Mouse (Mus musculus) v-Abl transformed pro-B cells (cell line): Measurements from ENCODE around the gene Casp14.
"Not testable (repeated sequence)": the region's sequence is repeated elsewhere in the genome, so short reads cannot be mapped to it uniquely, and the experiment has no call there.

Experiments used
- in situ Hi-C, 2 experiments: fragments of 400-800 bp; cut with MboI; formaldehyde crosslinking; loops; one replicate each; pipeline ENCODE4 v1.15.1; 2025; ENCODE audit not compliant: unreplicated experiment in 2 of 2

The Casp14 gene

DNA sequence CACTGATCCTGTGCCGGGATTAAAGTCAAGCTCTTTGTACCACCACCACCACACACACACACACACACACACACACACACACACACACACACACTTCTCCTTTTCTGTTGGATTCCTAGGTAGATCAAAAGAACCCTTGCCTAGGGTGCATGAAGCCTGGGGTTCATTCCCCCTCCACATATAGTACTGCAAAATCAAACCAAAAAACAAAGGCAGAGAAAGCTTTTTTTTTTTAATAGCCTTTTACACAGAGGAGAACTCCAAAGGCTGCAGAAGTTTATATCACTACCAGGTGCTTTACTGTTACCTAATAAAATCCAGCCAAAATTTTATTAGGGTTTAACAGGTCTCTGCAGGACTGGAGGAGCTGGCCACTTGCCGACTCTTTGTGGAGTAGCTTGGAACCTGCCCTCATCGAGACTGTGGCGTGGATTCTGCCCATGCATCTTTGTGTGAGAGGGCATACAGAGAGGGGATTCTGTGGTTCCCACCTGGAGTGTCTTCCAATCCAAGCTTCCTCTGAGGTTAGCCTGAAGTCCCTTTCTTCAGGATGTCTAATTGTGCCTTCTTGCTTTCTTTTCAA, 31.0 kb downstream of the Casp14 start:
- in situ Hi-C loops: no loop called here

DNA sequence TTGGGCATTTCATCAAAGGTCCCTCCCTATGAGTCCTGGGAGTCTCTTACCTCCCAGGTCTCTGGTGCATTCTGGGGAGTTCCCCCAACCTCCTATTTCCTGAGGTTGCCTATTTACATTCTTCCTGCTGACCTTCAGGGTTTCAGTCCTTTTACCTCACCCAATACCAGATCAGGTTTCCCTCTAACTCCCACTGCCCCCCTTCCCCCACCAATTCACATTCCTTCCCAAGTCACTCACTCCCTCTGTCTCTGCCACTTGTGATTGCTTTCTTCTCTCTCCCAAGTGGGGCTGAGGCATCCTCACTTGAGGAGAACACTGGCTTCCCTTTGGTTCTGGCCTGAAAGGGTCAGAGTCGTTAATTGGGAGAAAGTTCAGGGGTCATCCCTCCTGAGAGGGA, 48.0 kb downstream of the Casp14 start:
- in situ Hi-C loops: not testable (repeated sequence)

DNA sequence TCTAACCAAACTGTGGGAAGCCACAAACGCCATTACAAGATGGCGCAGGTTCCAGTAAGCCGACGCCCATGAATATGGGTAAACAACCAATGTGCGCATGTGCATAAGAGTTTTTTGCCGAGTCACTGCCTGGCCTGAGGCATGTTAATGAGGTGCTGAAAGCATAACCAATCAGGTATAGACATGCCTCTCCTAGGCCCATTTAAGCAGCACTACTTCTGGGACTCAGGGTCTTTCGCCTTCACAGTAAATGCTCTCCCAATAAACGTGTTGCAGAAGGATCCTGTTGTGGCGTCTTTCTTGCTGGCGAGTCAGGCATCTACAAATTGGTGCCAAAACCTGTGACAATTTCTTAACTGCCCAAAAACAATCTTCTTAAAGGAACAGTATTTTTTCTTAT, 51.4 kb downstream of the Casp14 start:
- in situ Hi-C loops: not testable (repeated sequence)

DNA sequence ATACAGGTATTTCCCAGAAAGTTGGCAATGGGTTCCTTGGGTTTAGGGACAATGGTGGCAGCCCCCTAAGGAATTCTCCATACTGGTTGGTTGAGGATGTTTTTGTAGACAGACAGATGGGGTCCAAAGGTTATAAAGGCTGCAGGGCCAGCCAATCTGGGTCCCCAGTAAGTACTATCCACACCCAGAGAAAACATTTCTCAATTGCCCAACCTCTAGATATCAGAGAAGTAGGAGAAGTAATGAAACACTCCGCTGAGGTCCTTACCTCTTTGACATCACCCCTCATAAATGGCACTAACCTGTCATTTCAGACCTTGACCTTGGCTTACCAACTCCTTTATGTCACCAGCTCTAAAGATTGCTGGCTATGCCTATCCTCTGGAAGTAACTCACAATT, 53.5 kb downstream of the Casp14 start:
- in situ Hi-C loops: no loop called here
